8 mouse cellular contexts compared by ENCODE assay signal in the genomic region with DNA sequence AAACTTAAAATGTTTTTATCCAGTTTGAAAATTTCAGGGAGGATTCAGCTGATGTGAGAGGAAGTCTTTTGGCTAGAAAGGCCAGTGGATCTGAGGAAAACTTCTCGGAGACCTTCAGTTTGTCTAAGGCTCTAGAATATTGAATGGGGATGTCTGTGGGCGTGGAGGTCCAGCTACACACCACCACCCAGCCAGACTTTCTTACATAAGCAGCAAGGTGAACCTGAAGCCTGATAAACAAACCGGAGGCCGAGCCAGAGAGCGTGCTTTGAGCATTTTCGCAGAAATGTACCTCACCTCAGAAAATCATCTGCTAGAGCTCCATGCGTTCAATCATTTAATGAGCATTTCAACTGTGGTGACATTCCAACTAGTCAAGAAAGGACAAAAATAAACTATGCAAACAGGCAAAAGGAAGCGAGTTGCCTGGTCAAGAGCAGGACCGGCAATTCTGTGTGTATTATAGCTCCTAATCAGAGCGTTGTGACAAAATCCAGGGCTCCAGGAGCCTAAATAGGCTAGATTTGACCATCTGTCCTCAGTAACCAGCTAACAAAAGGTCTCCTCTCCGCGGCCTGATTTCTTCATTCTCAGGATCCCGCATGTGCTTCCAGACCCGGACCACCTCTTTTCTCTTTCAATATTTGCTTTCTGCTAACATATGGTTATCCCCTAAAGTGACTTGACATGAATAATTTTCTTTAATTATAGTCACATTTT.
DNase-seq lines count a peak whose midpoint lies in the region; ATAC-seq and TF ChIP-seq lines count a peak whose summit lies in the region.

No protein-coding gene starts in this region.

- DNase-seq in left cerebral cortex, adult 2 months (ENCODE audit: extremely low spot score in 1 of 2, low spot score in 2 of 2): no peak
- DNase-seq in left cerebral cortex, adult 11 months (ENCODE audit: low spot score): no peak
- no peak for DNase-seq in ovary, postnatal 14 days (ENCODE audit: low spot score)
- DNase-seq in ovary, adult 18-20 months (ENCODE audit: low spot score): no peak
- DNase-seq in urinary bladder, postnatal 10 days (ENCODE audit: low spot score): no peak

- H3K27me3 ChIP-seq in forebrain, embryonic 15.5 days: no peaks in the 10 kb centered on the region
- H3K27me3 ChIP-seq in limb, embryonic 12.5 days: no peaks in the 10 kb centered on the region
- H3K27me3 ChIP-seq in stomach, embryonic 14.5 days (ENCODE audit: control insufficient read depth, insufficient read depth, low read length): no peaks in the 10 kb centered on the region

- H3K4me1 ChIP-seq in forebrain, embryonic 15.5 days: peaks cover 17% of the 10 kb centered on the region
- peaks cover 12% of the 10 kb centered on the region; the same call in 1 of the 2 replicates for H3K4me1 ChIP-seq in limb, embryonic 12.5 days (replicated peaks)
- H3K4me1 ChIP-seq in stomach, embryonic 14.5 days (ENCODE audit: control insufficient read depth, insufficient read depth, low read length): peaks cover 11% of the 10 kb centered on the region; the same call in 1 of the 2 replicates

- no peak for ATAC-seq in forebrain, embryonic 15.5 days (replicated peaks)
- ATAC-seq in limb, embryonic 12.5 days (ENCODE audit: insufficient number of reproducible peaks, insufficient read depth, low FRiP score, low TSS enrichment, low read depth): no peak
- ATAC-seq in stomach, embryonic 14.5 days (ENCODE audit: insufficient number of reproducible peaks, insufficient read depth, low FRiP score, low read depth): 0 out of 2 replicates have a peak, but pooled peaks have one; percentile 35

- no peak for TF ChIP-seq CTCF in left cerebral cortex, adult 2 months (IDR thresholded peaks at IDR 0.05)

- H3K9me3 ChIP-seq in forebrain, embryonic 15.5 days: no peaks in the 10 kb centered on the region
- H3K9me3 ChIP-seq in limb, embryonic 12.5 days: no peaks in the 10 kb centered on the region
- no peaks in the 10 kb centered on the region for H3K9me3 ChIP-seq in stomach, embryonic 14.5 days (ENCODE audit: control insufficient read depth, low read depth, low read length)

- H3K4me2 ChIP-seq in forebrain, embryonic 15.5 days (replicated peaks): peak overlapping the region; percentile 46; the same call in 1 of the 2 replicates
- peak overlapping the region; percentile 51 for H3K4me2 ChIP-seq in limb, embryonic 12.5 days
- H3K4me2 ChIP-seq in stomach, embryonic 14.5 days (replicated peaks; ENCODE audit: low read depth, low read length): peak overlapping the region; percentile 47

- H3K4me3 ChIP-seq in left cerebral cortex, adult 2 months: peak overlapping the region; percentile 9; the same call in 1 of the 2 replicates
- peak overlapping the region; percentile 30; the same call in 1 of the 2 replicates for H3K4me3 ChIP-seq in forebrain, embryonic 15.5 days
- H3K4me3 ChIP-seq in limb, embryonic 12.5 days (replicated peaks): peak overlapping the region; percentile 11; the same call in 1 of the 2 replicates
- no peak overlapping the region for H3K4me3 ChIP-seq in stomach, embryonic 14.5 days (ENCODE audit: low read depth, low read length)

- 41% methylated on average over 14 of the region's 14 CpGs for WGBS in forebrain, embryonic 15.5 days
- 12% methylated on average over 14 of the region's 14 CpGs for WGBS in limb, embryonic 12.5 days
- WGBS in stomach, embryonic 14.5 days: 13% methylated on average over 14 of the region's 14 CpGs

- no peaks in the 10 kb centered on the region for H3K36me3 ChIP-seq in forebrain, embryonic 15.5 days
- no peaks in the 10 kb centered on the region for H3K36me3 ChIP-seq in limb, embryonic 12.5 days
- no peaks in the 10 kb centered on the region for H3K36me3 ChIP-seq in stomach, embryonic 14.5 days (ENCODE audit: control insufficient read depth, insufficient read depth, low read length)

- intact Hi-C loops in left cerebral cortex, adult 2 months (cut with DNase I): no loop called here

- no peak overlapping the region for H3K27ac ChIP-seq in left cerebral cortex, adult 2 months
- H3K27ac ChIP-seq in forebrain, embryonic 15.5 days (replicated peaks): peak overlapping the region; percentile 61; the same call in 1 of the 2 replicates
- no peak overlapping the region for H3K27ac ChIP-seq in limb, embryonic 12.5 days
- peak overlapping the region; percentile 36; the same call in 1 of the 2 replicates for H3K27ac ChIP-seq in stomach, embryonic 14.5 days (ENCODE audit: low read length)

- no peak overlapping the region; the same call in 1 of the 2 replicates for H3K9ac ChIP-seq in forebrain, embryonic 15.5 days (replicated peaks)
- no peak overlapping the region for H3K9ac ChIP-seq in limb, embryonic 12.5 days (replicated peaks)
- H3K9ac ChIP-seq in stomach, embryonic 14.5 days (replicated peaks; ENCODE audit: low read depth, low read length): no peak overlapping the region

Comparison
In these comparisons a context has a peak if more than half of its experiments do, and no peak if none do; other contexts are left out.
1. H3K27ac ChIP-seq: peak in forebrain, embryonic 15.5 days (single experiment) and stomach, embryonic 14.5 days (single experiment); none in left cerebral cortex, adult 2 months (single experiment) and limb, embryonic 12.5 days (single experiment).
2. Peak in every context shown above with its lines, with median percentiles within 50 percentile points of each other: H3K4me2 ChIP-seq.